Mouse (Mus musculus): Measurements from ENCODE around the gene Vmn2r73. TPM values are rescaled to one million over a fixed set of nuclear protein-coding genes. Genes with fewer than 3 reads are reported as not detected.

The Vmn2r73 gene
- not detected for polyA plus RNA-seq (2017; shearing (Covaris generic))

DNA sequence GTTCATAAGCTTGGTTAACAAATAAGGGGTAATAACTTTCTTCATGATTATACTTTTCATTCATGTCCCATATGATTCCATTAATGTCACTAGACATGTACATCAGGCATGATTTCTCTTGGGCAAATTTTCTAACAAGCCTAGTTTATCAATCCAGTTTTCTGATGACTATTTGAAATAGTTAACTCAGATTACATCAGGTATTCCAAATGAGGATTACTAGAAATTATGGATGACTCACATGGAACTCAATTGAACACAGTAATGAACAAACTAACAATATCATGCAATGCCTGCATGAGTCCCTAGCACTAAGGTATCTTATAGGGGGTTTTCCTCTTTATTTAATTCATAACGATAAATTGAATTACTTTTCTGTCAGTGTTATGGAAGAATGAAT is at the start of gene Vmn2r73:
Vmn2r73 (minus strand) TSS at position 101 of the 400 bp plus-strand sequence.

Other genes with a start within 250 kb of the Vmn2r73 start
- not detected for gene Vmn2r72, start 121.2 kb downstream of the Vmn2r73 start, polyA plus RNA-seq (2017; shearing (Covaris generic))
- gene Vmn2r74, start 85.4 kb upstream of the Vmn2r73 start, polyA plus RNA-seq (2017; shearing (Covaris generic)), result 0.05 TPM